Mouse (Mus musculus): ENCODE results near the gene B130006D01Rik.

- TF ChIP-seq CTCF (conservative IDR thresholded peaks at IDR 0.05 in 1 of 2, IDR thresholded peaks at IDR 0.05 in 1 of 2; ENCODE audit: low read depth in 2 of 2, low read length in 2 of 2): no peak
- TF ChIP-seq MAX (IDR thresholded peaks at IDR 0.05; ENCODE audit: low read length): no peak
- TF ChIP-seq SIN3A (IDR thresholded peaks at IDR 0.05; ENCODE audit: low read length): no peak
- no peak for TF ChIP-seq POLR2A (IDR thresholded peaks at IDR 0.05; ENCODE audit: low read depth, low read length)
- no peak for TF ChIP-seq MYC (IDR thresholded peaks at IDR 0.05; ENCODE audit: low read depth, low read length)
Measured at GRCm38 (mm10) chr11:95714411-95714810, 9.0 kb upstream of the B130006D01Rik start.

Measured in CH12.LX (cell line).